Mouse (Mus musculus) 416B (cell line): ENCODE measurements around the gene Gm20532.

Experiments used
- DNase-seq: peaks from one replicate; pipeline ENCODE4 v3.0.0; 2011; ENCODE audit warnings: low read depth

Gene Gm20532

GRCm38 (mm10) chr2:26617928-26618327, 31.5 kb downstream of the Gm20532 start:
- DNase-seq: no peak

- no peak for DNase-seq
Measured at GRCm38 (mm10) chr2:26621246-26621645, 34.8 kb downstream of the Gm20532 start.

GRCm38 (mm10) chr2:26622984-26623383, 36.5 kb downstream of the Gm20532 start:
- peak; percentile 52 for DNase-seq

- peak; percentile 31 for DNase-seq
Measured at GRCm38 (mm10) chr2:26625419-26625818, 39.0 kb downstream of the Gm20532 start.

GRCm38 (mm10) chr2:26626081-26626480, 39.6 kb downstream of the Gm20532 start:
- DNase-seq: peak; percentile 33

- no peak for DNase-seq
Measured at GRCm38 (mm10) chr2:26627921-26628739, 41.7 kb downstream of the Gm20532 start, which contains the start of gene Fam69b. Fam69b (plus strand) TSS chr2:26628457.

- DNase-seq: no peak
Measured at GRCm38 (mm10) chr2:26628792-26629437, 42.5 kb downstream of the Gm20532 start.

- no peak for DNase-seq
Measured at GRCm38 (mm10) chr2:26632541-26633395, 46.3 kb downstream of the Gm20532 start.

GRCm38 (mm10) chr2:26633953-26634530, 47.6 kb downstream of the Gm20532 start:
- no peak for DNase-seq

- DNase-seq: peak; percentile 88
Measured at GRCm38 (mm10) chr2:26634629-26635488, 48.4 kb downstream of the Gm20532 start.

GRCm38 (mm10) chr2:26635489-26636324, 49.3 kb downstream of the Gm20532 start:
- DNase-seq: peak; percentile 50

- peak; percentile 19 for DNase-seq
Measured at GRCm38 (mm10) chr2:26636325-26636635, 49.8 kb downstream of the Gm20532 start.

- no peak for DNase-seq
Measured at GRCm38 (mm10) chr2:26637316-26637932, 51.0 kb downstream of the Gm20532 start.

GRCm38 (mm10) chr2:26638039-26638438, 51.6 kb downstream of the Gm20532 start:
- DNase-seq: peak; percentile 25

- peak; percentile 37 for DNase-seq
Measured at GRCm38 (mm10) chr2:26638572-26638971, 52.1 kb downstream of the Gm20532 start.

- DNase-seq: peak; percentile 80
Measured at GRCm38 (mm10) chr2:26639083-26639482, 52.6 kb downstream of the Gm20532 start.

GRCm38 (mm10) chr2:26639838-26640830, 53.7 kb downstream of the Gm20532 start:
- DNase-seq: peak; percentile 95

- peak; percentile 14 for DNase-seq
Measured at GRCm38 (mm10) chr2:26641006-26641647, 54.7 kb downstream of the Gm20532 start.
